Mouse (Mus musculus) kidney, postnatal 10 days (tissue): Measurements from ENCODE around the gene Rbms3.
A peak's percentile ranks its signal among the peaks of the same experiment; 100 is the strongest.

Source experiments
- DNase-seq: peaks from one replicate; pipeline ENCODE4 v3.0.0; 2021; ENCODE audit warnings: mixed read lengths

Rbms3 gene

GRCm38 (mm10) chr9:116703119-116703518 lies 926.6 kb downstream of the Rbms3 start:
- DNase-seq = no peak

GRCm38 (mm10) chr9:116702611-116703010 lies 927.1 kb downstream of the Rbms3 start:
- DNase-seq = no peak

- DNase-seq = no peak
Measured at GRCm38 (mm10) chr9:116701511-116702179, 928.1 kb downstream of the Rbms3 start.

GRCm38 (mm10) chr9:116688615-116689014 lies 941.1 kb downstream of the Rbms3 start:
- DNase-seq = no peak

- DNase-seq = no peak
Measured at GRCm38 (mm10) chr9:116677142-116677541, 952.6 kb downstream of the Rbms3 start.

- peak; percentile 38 for DNase-seq
Measured at GRCm38 (mm10) chr9:116676445-116676844, 953.3 kb downstream of the Rbms3 start.

- DNase-seq = no peak
Measured at GRCm38 (mm10) chr9:116674191-116674590, 955.5 kb downstream of the Rbms3 start.

- DNase-seq = no peak
Measured at GRCm38 (mm10) chr9:116661026-116661425, 968.7 kb downstream of the Rbms3 start.

GRCm38 (mm10) chr9:116659936-116660335 lies 969.8 kb downstream of the Rbms3 start:
- no peak for DNase-seq

- no peak for DNase-seq
Measured at GRCm38 (mm10) chr9:116657141-116657540, 972.6 kb downstream of the Rbms3 start.

GRCm38 (mm10) chr9:116651414-116651813 lies 978.3 kb downstream of the Rbms3 start:
- DNase-seq = peak; percentile 4

GRCm38 (mm10) chr9:116649955-116650354 lies 979.8 kb downstream of the Rbms3 start:
- DNase-seq = no peak

- DNase-seq = no peak
Measured at GRCm38 (mm10) chr9:116649086-116649792, 980.5 kb downstream of the Rbms3 start.

- DNase-seq = no peak
Measured at GRCm38 (mm10) chr9:116644616-116645015, 985.1 kb downstream of the Rbms3 start.

- DNase-seq = no peak
Measured at GRCm38 (mm10) chr9:116640302-116640679, 989.4 kb downstream of the Rbms3 start.

- DNase-seq = peak; percentile 21
Measured at GRCm38 (mm10) chr9:116639597-116640301, 990.0 kb downstream of the Rbms3 start.

GRCm38 (mm10) chr9:116633786-116634185 lies 995.9 kb downstream of the Rbms3 start:
- DNase-seq = no peak

GRCm38 (mm10) chr9:116633075-116633474 lies 996.6 kb downstream of the Rbms3 start:
- no peak for DNase-seq

GRCm38 (mm10) chr9:116631816-116632215 lies 997.9 kb downstream of the Rbms3 start:
- no peak for DNase-seq

- DNase-seq = no peak
Measured at GRCm38 (mm10) chr9:116630805-116631204, 998.9 kb downstream of the Rbms3 start.

- no peak for DNase-seq
Measured at GRCm38 (mm10) chr9:116620434-116620833, 1009.3 kb downstream of the Rbms3 start.

- DNase-seq = no peak
Measured at GRCm38 (mm10) chr9:116618886-116619285, 1010.8 kb downstream of the Rbms3 start.

GRCm38 (mm10) chr9:116613276-116613675 lies 1016.4 kb downstream of the Rbms3 start:
- peak; percentile 22 for DNase-seq

- DNase-seq = no peak
Measured at GRCm38 (mm10) chr9:116596046-116596445, 1033.7 kb downstream of the Rbms3 start.
